Mouse (Mus musculus): ENCODE data around the gene Vdac2. TPM values are rescaled to one million over a fixed set of nuclear protein-coding genes. Genes with fewer than 3 reads are reported as not detected.

Gene Vdac2
- polyA plus RNA-seq, 2 experiments: 146 to 226 TPM

- Histone ChIP-seq H3K27me3 (ENCODE audit: control insufficient read depth, insufficient read depth, low read length) (no peaks in the 10 kb centered on the region), H3K4me2 (replicated peaks; ENCODE audit: low read depth, low read length, severe bottlenecking) (peak within 1 kb of the TSS; percentile 100), H3K4me3 (replicated peaks; ENCODE audit: low read length) (peak within 1 kb of the TSS; percentile 49), H3K9me3 (ENCODE audit: control insufficient read depth, low read length) (no peaks in the 10 kb centered on the region), H3K4me1 (ENCODE audit: control insufficient read depth, insufficient read depth, low read length) (peaks cover 12% of the 10 kb centered on the region), H3K27ac (replicated peaks; ENCODE audit: low read depth, low read length) (no peak within 1 kb of the TSS; the same call in 1 of the 2 replicates), H3K9ac (ENCODE audit: low read depth, low read length, severe bottlenecking) (peak within 1 kb of the TSS; percentile 52), H3K36me3 (ENCODE audit: control insufficient read depth, insufficient read depth, low read length) (peaks cover 36% of the 10 kb centered on the region)
- TF ChIP-seq POLR2A (IDR thresholded peaks at IDR 0.05; ENCODE audit: borderline replicate concordance, extremely low read depth, insufficient read depth, insufficient read length): no peak
- DNase-seq (ENCODE audit: low spot score) (peak; percentile 90), ATAC-seq (ENCODE audit: low FRiP score, low read depth) (peak; percentile 83)
- WGBS: under 1% methylated on average over 49 of the region's 51 CpGs
Observed at GRCm38 (mm10) chr14:21848166-21849154, 23.4 kb downstream of the Vdac2 start, which contains the start of gene Comtd1. Gene Comtd1, minus strand, starts transcription at chr14:21848977.

- Histone ChIP-seq H3K27ac (replicated peaks; ENCODE audit: low read depth, low read length) (no peak overlapping the region), H3K4me1 (ENCODE audit: control insufficient read depth, insufficient read depth, low read length) (peaks cover 19% of the 10 kb centered on the region), H3K4me3 (replicated peaks; ENCODE audit: low read length) (no peak overlapping the region), H3K4me2 (replicated peaks; ENCODE audit: low read depth, low read length, severe bottlenecking) (no peak overlapping the region), H3K9ac (ENCODE audit: low read depth, low read length, severe bottlenecking) (no peak overlapping the region), H3K9me3 (ENCODE audit: control insufficient read depth, low read length) (no peaks in the 10 kb centered on the region), H3K27me3 (ENCODE audit: control insufficient read depth, insufficient read depth, low read length) (no peaks in the 10 kb centered on the region), H3K36me3 (ENCODE audit: control insufficient read depth, insufficient read depth, low read length) (peaks cover 23% of the 10 kb centered on the region)
- TF ChIP-seq POLR2A (IDR thresholded peaks at IDR 0.05; ENCODE audit: borderline replicate concordance, extremely low read depth, insufficient read depth, insufficient read length): no peak
- 81% methylated on average over 13 of the region's 13 CpGs for WGBS
- ATAC-seq (ENCODE audit: low FRiP score, low read depth) (no peak), DNase-seq (ENCODE audit: low spot score) (no peak)
Observed at GRCm38 (mm10) chr14:21849524-21850418, 24.7 kb downstream of the Vdac2 start.

DNA sequence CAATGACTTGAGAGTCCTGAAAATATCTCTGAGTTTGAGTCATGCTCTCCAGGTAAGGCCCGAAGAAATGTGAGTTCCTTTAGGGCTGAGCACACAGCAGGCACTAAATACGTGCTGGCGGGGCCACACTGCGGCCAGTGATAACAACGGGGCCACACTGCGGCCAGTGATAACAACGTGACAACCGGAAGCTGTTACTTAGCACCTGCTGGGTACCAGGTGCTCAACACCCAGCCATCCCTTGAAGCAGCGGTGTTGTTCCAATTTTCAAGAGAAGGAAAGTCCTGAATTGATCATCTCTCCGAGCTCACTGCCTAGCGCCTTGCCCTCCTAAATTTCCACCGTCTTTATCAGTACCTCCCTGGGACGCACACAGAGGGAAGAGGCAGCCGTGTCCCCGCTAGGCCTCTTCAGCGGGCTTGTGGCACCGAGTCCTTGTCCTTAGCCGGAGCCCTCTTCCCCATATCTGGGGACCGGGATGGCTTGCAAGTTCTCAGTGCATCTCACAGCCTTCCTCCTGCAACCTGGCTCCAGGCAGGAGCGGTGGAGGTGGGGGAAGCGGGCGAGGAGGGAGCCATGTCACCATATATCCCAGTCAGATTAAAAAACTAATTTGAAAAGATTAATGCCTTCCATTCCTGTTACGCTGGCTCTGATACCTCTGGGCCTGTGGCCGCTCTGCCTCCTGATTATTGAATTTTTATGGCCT lies 25.5 kb downstream of the Vdac2 start:
- Histone ChIP-seq H3K27ac (replicated peaks; ENCODE audit: low read depth, low read length) (no peak overlapping the region), H3K27me3 (ENCODE audit: control insufficient read depth, insufficient read depth, low read length) (no peaks in the 10 kb centered on the region), H3K9me3 (ENCODE audit: control insufficient read depth, low read length) (no peaks in the 10 kb centered on the region), H3K4me1 (ENCODE audit: control insufficient read depth, insufficient read depth, low read length) (peaks cover 19% of the 10 kb centered on the region), H3K36me3 (ENCODE audit: control insufficient read depth, insufficient read depth, low read length) (peaks cover 15% of the 10 kb centered on the region), H3K4me2 (replicated peaks; ENCODE audit: low read depth, low read length, severe bottlenecking) (no peak overlapping the region), H3K4me3 (replicated peaks; ENCODE audit: low read length) (no peak overlapping the region), H3K9ac (ENCODE audit: low read depth, low read length, severe bottlenecking) (no peak overlapping the region)
- no peak for TF ChIP-seq POLR2A (IDR thresholded peaks at IDR 0.05; ENCODE audit: borderline replicate concordance, extremely low read depth, insufficient read depth, insufficient read length)
- ATAC-seq (ENCODE audit: low FRiP score, low read depth) (no peak), DNase-seq (ENCODE audit: low spot score) (no peak)
- WGBS: 50% methylated on average over 24 of the region's 24 CpGs

DNA sequence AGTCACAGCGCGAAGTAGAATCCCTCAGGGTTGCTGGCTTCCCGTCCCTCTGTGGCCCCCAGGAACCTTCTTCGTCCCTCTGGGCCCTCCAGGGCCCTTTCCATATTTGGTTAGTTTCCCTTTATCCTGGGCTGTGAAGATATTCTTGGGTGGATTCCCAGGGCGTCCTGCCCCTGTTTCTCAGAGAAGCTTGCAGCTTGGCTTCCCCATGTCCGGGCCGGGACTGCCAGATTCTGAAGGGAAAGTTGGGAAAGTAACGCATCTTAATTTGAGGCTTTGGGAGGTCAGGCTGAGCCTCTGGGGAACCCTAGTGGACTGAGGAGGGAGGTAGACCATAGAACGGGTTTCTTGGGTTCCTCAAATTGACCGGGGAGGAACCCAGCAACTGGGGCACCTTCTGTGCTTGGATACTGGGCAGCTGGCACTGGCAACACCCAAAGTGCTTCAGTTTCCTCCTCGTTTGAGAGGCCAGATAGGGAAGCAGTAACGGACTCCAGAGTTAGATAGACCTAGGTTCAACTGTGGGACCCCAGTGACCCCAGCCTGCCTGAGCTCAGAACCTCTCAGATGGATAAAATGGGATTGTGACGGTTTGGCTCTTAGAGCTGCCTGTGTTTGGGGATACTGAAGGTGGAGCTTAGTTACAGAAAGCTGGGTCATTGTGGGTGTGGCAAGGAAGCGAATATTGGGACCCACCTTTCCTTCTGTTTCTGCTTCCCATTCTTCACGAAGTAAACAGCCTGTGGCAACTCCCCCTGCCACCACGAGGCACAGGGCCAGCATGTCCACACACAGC lies 27.2 kb downstream of the Vdac2 start:
- no peaks in the 10 kb centered on the region for H3K27me3 ChIP-seq (ENCODE audit: control insufficient read depth, insufficient read depth, low read length)
- 84% methylated on average over 16 of the region's 16 CpGs for WGBS
- H3K36me3 ChIP-seq (ENCODE audit: control insufficient read depth, insufficient read depth, low read length): no peaks in the 10 kb centered on the region
- DNase-seq (ENCODE audit: low spot score): no peak
- H3K9me3 ChIP-seq (ENCODE audit: control insufficient read depth, low read length): no peaks in the 10 kb centered on the region
- no peak overlapping the region for H3K4me2 ChIP-seq (replicated peaks; ENCODE audit: low read depth, low read length, severe bottlenecking)
- H3K4me3 ChIP-seq (replicated peaks; ENCODE audit: low read length): no peak overlapping the region
- ATAC-seq (ENCODE audit: low FRiP score, low read depth): no peak
- H3K9ac ChIP-seq (ENCODE audit: low read depth, low read length, severe bottlenecking): no peak overlapping the region
- H3K27ac ChIP-seq (replicated peaks; ENCODE audit: low read depth, low read length): no peak overlapping the region
- H3K4me1 ChIP-seq (ENCODE audit: control insufficient read depth, insufficient read depth, low read length): peaks cover 14% of the 10 kb centered on the region
- no peak for TF ChIP-seq POLR2A (IDR thresholded peaks at IDR 0.05; ENCODE audit: borderline replicate concordance, extremely low read depth, insufficient read depth, insufficient read length)

All from limb, embryonic 14.5 days (tissue).